Mouse (Mus musculus): ENCODE data around the gene Psip1.
A peak's percentile ranks its signal among the peaks of the same experiment; 100 is the strongest.
"Not testable (repeated sequence)": the region's sequence is repeated elsewhere in the genome, so short reads cannot be mapped to it uniquely, and the experiment has no call there.

Gene Psip1

GRCm38 (mm10) chr4:83501037-83501430, 14.8 kb upstream of the Psip1 start:
- no peak for DNase-seq (ENCODE audit: low read depth, low spot score)

GRCm38 (mm10) chr4:83500154-83501036, 14.1 kb upstream of the Psip1 start:
- DNase-seq (ENCODE audit: low read depth, low spot score) = no peak

GRCm38 (mm10) chr4:83497013-83497412, 10.8 kb upstream of the Psip1 start:
- DNase-seq (ENCODE audit: low read depth, low spot score) = not testable (repeated sequence)

GRCm38 (mm10) chr4:83493112-83493511, 6.9 kb upstream of the Psip1 start:
- DNase-seq (ENCODE audit: low read depth, low spot score) = no peak

- DNase-seq (ENCODE audit: low read depth, low spot score) = no peak
These were observed 2.9 kb upstream of the Psip1 start for GRCm38 (mm10) chr4:83489121-83489520.

GRCm38 (mm10) chr4:83485735-83486116, 533 bp downstream of the Psip1 start:
- peak; percentile 92 for DNase-seq (ENCODE audit: low read depth, low spot score)

GRCm38 (mm10) chr4:83485250-83485649, 1.0 kb downstream of the Psip1 start:
- no peak for DNase-seq (ENCODE audit: low read depth, low spot score)

GRCm38 (mm10) chr4:83468208-83468607, 18.1 kb downstream of the Psip1 start:
- DNase-seq (ENCODE audit: low read depth, low spot score) = no peak

- no peak for DNase-seq (ENCODE audit: low read depth, low spot score)
These were observed 18.6 kb downstream of the Psip1 start for GRCm38 (mm10) chr4:83467615-83468014.

GRCm38 (mm10) chr4:83464827-83465226, 21.4 kb downstream of the Psip1 start:
- no peak for DNase-seq (ENCODE audit: low read depth, low spot score)

- DNase-seq (ENCODE audit: low read depth, low spot score) = no peak
These were observed 26.2 kb downstream of the Psip1 start for GRCm38 (mm10) chr4:83460106-83460505.

- DNase-seq (ENCODE audit: low read depth, low spot score) = no peak
These were observed 35.5 kb downstream of the Psip1 start for GRCm38 (mm10) chr4:83450785-83451184.

GRCm38 (mm10) chr4:83441050-83441449, 45.2 kb downstream of the Psip1 start:
- DNase-seq (ENCODE audit: low read depth, low spot score) = no peak

- DNase-seq (ENCODE audit: low read depth, low spot score) = no peak
These were observed 47.2 kb downstream of the Psip1 start for GRCm38 (mm10) chr4:83439045-83439444.

- DNase-seq (ENCODE audit: low read depth, low spot score) = no peak
These were observed 48.1 kb downstream of the Psip1 start for GRCm38 (mm10) chr4:83438116-83438515.

GRCm38 (mm10) chr4:83436375-83436774, 49.9 kb downstream of the Psip1 start:
- DNase-seq (ENCODE audit: low read depth, low spot score) = no peak

GRCm38 (mm10) chr4:83432901-83433300, 53.4 kb downstream of the Psip1 start:
- DNase-seq (ENCODE audit: low read depth, low spot score) = no peak

GRCm38 (mm10) chr4:83431950-83432349, 54.3 kb downstream of the Psip1 start:
- no peak for DNase-seq (ENCODE audit: low read depth, low spot score)

- peak; percentile 36 for DNase-seq (ENCODE audit: low read depth, low spot score)
These were observed 57.4 kb downstream of the Psip1 start for GRCm38 (mm10) chr4:83428845-83429244.

- no peak for DNase-seq (ENCODE audit: low read depth, low spot score)
These were observed 58.6 kb downstream of the Psip1 start for GRCm38 (mm10) chr4:83427696-83428095.

GRCm38 (mm10) chr4:83427141-83427540, 59.1 kb downstream of the Psip1 start:
- DNase-seq (ENCODE audit: low read depth, low spot score) = no peak

GRCm38 (mm10) chr4:83425119-83425518, 61.1 kb downstream of the Psip1 start:
- no peak for DNase-seq (ENCODE audit: low read depth, low spot score)

GRCm38 (mm10) chr4:83423641-83424040, 62.6 kb downstream of the Psip1 start:
- no peak for DNase-seq (ENCODE audit: low read depth, low spot score)

Data from CD4-positive helper T cell, adult 2 months (primary cell).